Mouse (Mus musculus): ENCODE results near the gene Dock9. TPM values are rescaled to one million over a fixed set of nuclear protein-coding genes. Genes with fewer than 3 reads are reported as not detected.
"Not testable (repeated sequence)": the region's sequence is repeated elsewhere in the genome, so short reads cannot be mapped to it uniquely, and the experiment has no call there.

Dock9 gene
- polyA plus RNA-seq, 1 experiment from 2014 or later = 8.5 TPM

DNA sequence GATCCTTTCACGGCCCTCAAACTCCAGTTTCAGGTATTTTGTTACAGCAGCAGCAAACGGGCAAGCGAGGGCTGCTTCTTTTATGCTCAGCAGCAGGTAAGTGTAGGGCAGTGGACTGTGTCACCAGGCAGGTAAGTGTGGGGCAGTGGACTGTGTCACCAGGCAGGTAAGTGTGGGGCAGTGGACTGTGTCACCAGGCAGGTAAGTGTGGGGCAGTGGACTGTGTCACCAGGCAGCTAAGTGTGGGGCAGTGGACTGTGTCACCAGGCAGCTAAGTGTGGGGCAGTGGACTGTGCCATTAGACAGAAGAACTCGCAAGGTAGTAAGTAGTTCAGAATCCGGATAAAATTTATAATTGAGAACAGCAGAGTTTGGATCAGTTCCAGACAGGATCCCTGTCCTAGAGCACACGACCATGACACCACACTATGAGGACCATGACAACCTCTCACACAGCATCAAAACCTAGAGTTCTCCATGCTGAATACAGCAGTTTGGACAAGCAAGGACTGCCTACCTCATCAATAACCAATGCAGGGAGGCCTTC lies 173.6 kb downstream of the Dock9 start:
- not testable (repeated sequence) for ATAC-seq; H3K9ac ChIP-seq (ENCODE audit: low read length); H3K4me3 ChIP-seq (ENCODE audit: low read depth, low read length); H3K4me2 ChIP-seq (ENCODE audit: low read length); H3K4me1 ChIP-seq (ENCODE audit: control insufficient read depth, insufficient read depth, low read length); DNase-seq (ENCODE audit: low spot score); H3K9me3 ChIP-seq (replicated peaks; ENCODE audit: control insufficient read depth, low read length); H3K27me3 ChIP-seq (replicated peaks; ENCODE audit: control insufficient read depth, insufficient read depth, low read length); H3K36me3 ChIP-seq (ENCODE audit: control insufficient read depth, insufficient read depth, low read length); H3K27ac ChIP-seq (ENCODE audit: low read depth, low read length)
- 89% methylated on average over 6 of the region's 6 CpGs for WGBS

DNA sequence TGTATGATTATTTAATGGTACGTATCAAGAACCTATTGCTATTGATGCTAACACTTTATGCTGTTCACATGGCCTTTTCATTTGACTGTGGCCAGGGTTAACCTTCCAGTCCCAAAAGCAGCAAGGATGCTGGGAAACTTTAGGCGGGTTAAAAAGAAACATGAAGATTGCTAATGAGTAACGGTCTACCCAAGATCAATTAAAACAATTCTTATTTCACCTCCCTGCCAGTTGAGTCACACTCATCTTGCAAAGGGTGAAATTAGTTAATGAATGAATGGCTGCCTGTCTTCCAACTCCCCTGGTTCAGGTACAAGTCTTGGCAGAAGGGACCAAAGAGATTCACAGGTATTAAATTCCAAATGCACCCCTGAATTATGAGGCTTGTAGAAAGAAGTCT lies 175.8 kb downstream of the Dock9 start:
- Histone ChIP-seq H3K9ac (ENCODE audit: low read length) (no peak overlapping the region), H3K9me3 (replicated peaks; ENCODE audit: control insufficient read depth, low read length) (no peaks in the 10 kb centered on the region), H3K36me3 (ENCODE audit: control insufficient read depth, insufficient read depth, low read length) (no peaks in the 10 kb centered on the region), H3K27me3 (replicated peaks; ENCODE audit: control insufficient read depth, insufficient read depth, low read length) (no peaks in the 10 kb centered on the region), H3K4me3 (ENCODE audit: low read depth, low read length) (no peak overlapping the region), H3K4me1 (ENCODE audit: control insufficient read depth, insufficient read depth, low read length) (0 out of 2 replicates have a peak, but pooled peaks cover 4% of the 10 kb centered on the region), H3K4me2 (ENCODE audit: low read length) (no peak overlapping the region), H3K27ac (ENCODE audit: low read depth, low read length) (no peak overlapping the region)
- no peak for ATAC-seq
- WGBS = 82% methylated on average over 3 of the region's 3 CpGs
- no peak for DNase-seq (ENCODE audit: low spot score)

DNA sequence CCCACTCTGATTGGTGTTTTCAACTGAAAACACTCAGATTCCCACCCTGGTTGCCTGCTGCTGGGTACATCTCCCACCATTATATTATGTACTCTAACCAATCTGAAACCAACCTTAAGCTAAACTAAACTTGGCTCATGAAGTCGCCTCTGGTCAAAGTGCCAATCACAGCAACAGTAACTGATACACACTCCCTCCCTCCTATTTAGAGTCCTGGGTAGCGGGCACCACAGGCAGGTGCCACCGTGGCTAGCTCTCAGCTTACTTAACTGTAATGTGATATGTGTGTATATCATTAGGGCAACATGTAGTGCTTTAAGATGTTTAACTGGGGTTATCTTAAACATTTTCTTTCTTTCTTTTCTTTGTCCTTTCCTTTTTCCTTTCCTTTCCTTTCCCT lies 177.1 kb downstream of the Dock9 start:
- Histone ChIP-seq H3K4me1 (ENCODE audit: control insufficient read depth, insufficient read depth, low read length) (0 out of 2 replicates have a peak, but pooled peaks cover 4% of the 10 kb centered on the region), H3K9ac (ENCODE audit: low read length) (no peak overlapping the region), H3K36me3 (ENCODE audit: control insufficient read depth, insufficient read depth, low read length) (no peaks in the 10 kb centered on the region), H3K9me3 (replicated peaks; ENCODE audit: control insufficient read depth, low read length) (no peaks in the 10 kb centered on the region), H3K27me3 (replicated peaks; ENCODE audit: control insufficient read depth, insufficient read depth, low read length) (no peaks in the 10 kb centered on the region), H3K4me2 (ENCODE audit: low read length) (no peak overlapping the region), H3K4me3 (ENCODE audit: low read depth, low read length) (no peak overlapping the region), H3K27ac (ENCODE audit: low read depth, low read length) (no peak overlapping the region)
- 84% methylated on average over 3 of the region's 3 CpGs for WGBS
- ATAC-seq (no peak), DNase-seq (ENCODE audit: low spot score) (no peak)

GRCm38 (mm10) chr14:121620157-121620556 lies 177.5 kb downstream of the Dock9 start:
- ATAC-seq = no peak
- 98% methylated on average over 7 of the region's 7 CpGs for WGBS
- no peak for DNase-seq (ENCODE audit: low spot score)

GRCm38 (mm10) chr14:121617645-121618390 lies 179.8 kb downstream of the Dock9 start:
- Histone ChIP-seq H3K9ac (ENCODE audit: low read length) (no peak overlapping the region), H3K9me3 (replicated peaks; ENCODE audit: control insufficient read depth, low read length) (no peaks in the 10 kb centered on the region), H3K4me1 (ENCODE audit: control insufficient read depth, insufficient read depth, low read length) (0 out of 2 replicates have a peak, but pooled peaks cover 4% of the 10 kb centered on the region), H3K4me2 (ENCODE audit: low read length) (no peak overlapping the region), H3K36me3 (ENCODE audit: control insufficient read depth, insufficient read depth, low read length) (no peaks in the 10 kb centered on the region), H3K27ac (ENCODE audit: low read depth, low read length) (peak overlapping the region; percentile 55; the same call in 1 of the 2 replicates), H3K27me3 (replicated peaks; ENCODE audit: control insufficient read depth, insufficient read depth, low read length) (no peaks in the 10 kb centered on the region), H3K4me3 (ENCODE audit: low read depth, low read length) (no peak overlapping the region)
- WGBS = 52% methylated on average over 4 of the region's 4 CpGs
- DNase-seq (ENCODE audit: low spot score) = peak; percentile 85
- ATAC-seq = peak; percentile 89

More at GRCm38 (mm10) chr14:121620157-121620556, 177.5 kb downstream of the Dock9 start:
- no peak overlapping the region for H3K4me3 ChIP-seq (ENCODE audit: low read depth, low read length)
- no peaks in the 10 kb centered on the region for H3K36me3 ChIP-seq (ENCODE audit: control insufficient read depth, insufficient read depth, low read length)
- H3K27me3 ChIP-seq (replicated peaks; ENCODE audit: control insufficient read depth, insufficient read depth, low read length) = no peaks in the 10 kb centered on the region
- H3K9me3 ChIP-seq (replicated peaks; ENCODE audit: control insufficient read depth, low read length) = no peaks in the 10 kb centered on the region
- H3K27ac ChIP-seq (ENCODE audit: low read depth, low read length) = no peak overlapping the region
- H3K4me1 ChIP-seq (ENCODE audit: control insufficient read depth, insufficient read depth, low read length) = 0 out of 2 replicates have a peak, but pooled peaks cover 4% of the 10 kb centered on the region
- no peak overlapping the region for H3K4me2 ChIP-seq (ENCODE audit: low read length)
- H3K9ac ChIP-seq (ENCODE audit: low read length) = no peak overlapping the region

DNA sequence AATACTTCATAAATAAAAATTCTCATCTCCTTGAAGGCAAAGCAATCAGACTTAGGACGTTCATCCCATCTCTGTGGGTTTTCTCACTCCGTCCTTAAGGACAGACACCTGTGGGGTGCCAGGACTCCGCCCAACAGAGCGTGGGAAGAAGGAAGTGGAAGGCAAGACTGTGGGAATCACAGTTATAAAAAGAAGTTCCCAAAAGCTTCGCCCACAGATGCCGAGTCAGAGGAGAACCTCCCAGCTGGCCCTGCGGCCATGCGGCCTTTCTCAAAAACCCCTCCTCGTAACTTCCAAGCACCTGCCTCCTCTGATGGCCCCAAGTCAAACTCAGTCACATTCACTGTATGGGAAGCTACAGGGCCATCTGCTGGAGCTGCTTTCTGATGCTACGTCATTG lies 182.2 kb downstream of the Dock9 start:
- H3K27me3 ChIP-seq (replicated peaks; ENCODE audit: control insufficient read depth, insufficient read depth, low read length) = no peaks in the 10 kb centered on the region
- no peaks in the 10 kb centered on the region for H3K9me3 ChIP-seq (replicated peaks; ENCODE audit: control insufficient read depth, low read length)
- no peak overlapping the region for H3K4me2 ChIP-seq (ENCODE audit: low read length)
- 84% methylated on average over 10 of the region's 10 CpGs for WGBS
- ATAC-seq = no peak
- no peak overlapping the region for H3K27ac ChIP-seq (ENCODE audit: low read depth, low read length)
- H3K4me3 ChIP-seq (ENCODE audit: low read depth, low read length) = no peak overlapping the region
- H3K4me1 ChIP-seq (ENCODE audit: control insufficient read depth, insufficient read depth, low read length) = 0 out of 2 replicates have a peak, but pooled peaks cover 4% of the 10 kb centered on the region
- no peak overlapping the region for H3K9ac ChIP-seq (ENCODE audit: low read length)
- no peak for DNase-seq (ENCODE audit: low spot score)
- H3K36me3 ChIP-seq (ENCODE audit: control insufficient read depth, insufficient read depth, low read length) = no peaks in the 10 kb centered on the region

DNA sequence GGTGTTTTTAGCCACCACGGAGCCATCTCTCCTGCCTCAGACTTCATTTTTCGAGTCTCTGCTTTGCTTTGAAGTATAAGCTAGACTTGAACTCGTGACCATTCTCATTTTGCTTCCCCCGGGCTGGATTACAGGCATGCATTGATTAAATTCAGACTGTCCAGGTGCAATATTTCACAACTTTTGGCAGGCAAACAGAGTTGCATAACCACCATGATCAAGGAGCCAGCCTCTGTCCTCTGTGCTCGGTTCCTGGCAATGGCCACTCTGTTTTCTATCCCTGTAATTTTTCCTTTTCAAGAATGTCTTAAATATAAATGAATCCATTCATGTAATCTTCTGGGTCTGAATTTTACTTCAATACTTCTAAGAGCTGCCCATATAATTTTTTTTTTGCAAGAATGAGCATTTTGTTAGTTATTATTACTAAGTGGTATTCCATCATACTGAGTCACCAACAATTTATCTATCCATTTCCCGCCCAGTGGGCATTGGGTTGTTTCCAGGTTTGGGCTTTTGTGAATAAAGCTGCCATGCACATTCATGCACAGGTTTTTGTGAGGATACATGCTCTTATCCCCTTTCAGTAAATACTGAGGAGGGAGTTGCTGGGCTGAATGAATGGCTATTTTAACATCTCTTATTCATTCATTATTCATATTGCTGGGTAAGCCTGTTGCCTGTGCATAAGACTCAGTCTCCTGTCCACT lies 183.0 kb downstream of the Dock9 start:
- Histone ChIP-seq H3K4me1 (ENCODE audit: control insufficient read depth, insufficient read depth, low read length) (0 out of 2 replicates have a peak, but pooled peaks cover 4% of the 10 kb centered on the region), H3K27me3 (replicated peaks; ENCODE audit: control insufficient read depth, insufficient read depth, low read length) (no peaks in the 10 kb centered on the region), H3K9me3 (replicated peaks; ENCODE audit: control insufficient read depth, low read length) (no peaks in the 10 kb centered on the region), H3K36me3 (ENCODE audit: control insufficient read depth, insufficient read depth, low read length) (no peaks in the 10 kb centered on the region), H3K9ac (ENCODE audit: low read length) (no peak overlapping the region), H3K27ac (ENCODE audit: low read depth, low read length) (no peak overlapping the region), H3K4me2 (ENCODE audit: low read length) (no peak overlapping the region), H3K4me3 (ENCODE audit: low read depth, low read length) (no peak overlapping the region)
- ATAC-seq (no peak), DNase-seq (ENCODE audit: low spot score) (no peak)
- 88% methylated on average over 6 of the region's 6 CpGs for WGBS

DNA sequence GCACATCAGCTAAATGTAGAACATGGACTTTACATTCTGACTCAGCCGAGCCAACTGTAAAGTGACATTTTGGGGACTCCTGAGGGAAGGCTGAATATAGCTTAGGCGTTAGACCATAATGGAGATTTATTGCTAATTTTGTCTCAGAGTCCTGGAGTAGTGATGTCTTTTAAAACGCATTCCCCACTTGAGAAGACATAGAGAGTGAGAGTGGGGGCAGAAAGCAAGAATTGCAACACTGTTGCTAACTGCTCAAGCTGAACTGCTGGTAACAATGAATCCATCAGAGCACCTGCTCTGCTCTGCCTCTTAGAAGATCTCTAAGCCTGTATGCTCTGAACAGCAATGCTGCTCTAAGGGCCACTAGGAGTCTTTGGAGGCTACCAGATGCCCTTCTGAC lies 184.1 kb downstream of the Dock9 start:
- H3K4me3 ChIP-seq (ENCODE audit: low read depth, low read length) = no peak overlapping the region
- H3K9ac ChIP-seq (ENCODE audit: low read length) = no peak overlapping the region
- no peak for ATAC-seq
- H3K27ac ChIP-seq (ENCODE audit: low read depth, low read length) = no peak overlapping the region
- no peaks in the 10 kb centered on the region for H3K9me3 ChIP-seq (replicated peaks; ENCODE audit: control insufficient read depth, low read length)
- H3K36me3 ChIP-seq (ENCODE audit: control insufficient read depth, insufficient read depth, low read length) = no peaks in the 10 kb centered on the region
- DNase-seq (ENCODE audit: low spot score) = no peak
- H3K4me1 ChIP-seq (ENCODE audit: control insufficient read depth, insufficient read depth, low read length) = 0 out of 2 replicates have a peak, but pooled peaks cover 4% of the 10 kb centered on the region
- H3K4me2 ChIP-seq (ENCODE audit: low read length) = no peak overlapping the region
- no peaks in the 10 kb centered on the region for H3K27me3 ChIP-seq (replicated peaks; ENCODE audit: control insufficient read depth, insufficient read depth, low read length)
- WGBS = 81% methylated on average over 3 of the region's 3 CpGs

Measured in forebrain, embryonic 14.5 days (tissue).